Mouse (Mus musculus): ENCODE results near the gene Gm13289. TPM values are rescaled to one million over a fixed set of nuclear protein-coding genes. Genes with fewer than 3 reads are reported as not detected.
"Not testable (repeated sequence)": the region's sequence is repeated elsewhere in the genome, so short reads cannot be mapped to it uniquely, and the experiment has no call there.

The Gm13289 gene
- total RNA-seq (2021), result not detected
- long read RNA-seq, experiment 1, result 0 reads
- long read RNA-seq, experiment 2, result 0 reads

DNA sequence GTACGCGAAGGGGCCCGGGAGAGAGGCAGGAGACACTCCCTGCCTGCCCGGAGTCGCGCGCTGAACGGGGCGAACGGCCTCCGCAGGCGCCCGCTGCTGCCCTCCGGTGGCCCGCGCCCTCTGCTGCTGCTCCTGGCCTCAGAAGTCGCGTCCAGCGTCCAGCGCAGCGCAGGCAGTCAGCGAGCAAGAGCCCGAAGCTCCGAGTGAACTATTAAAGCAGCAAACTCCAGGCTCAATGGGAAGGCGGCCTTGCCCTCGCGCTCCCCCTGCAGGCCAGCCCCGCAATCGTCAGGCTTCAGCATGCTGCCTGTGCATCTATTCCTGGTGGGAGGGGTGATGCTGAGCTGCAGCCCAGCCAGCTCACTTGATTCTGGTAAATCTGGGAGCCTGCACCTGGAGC lies at the start of gene Gm13289:
TSS of gene Gm13289 (plus strand) at position 301 of the 400 bp plus-strand sequence.
- not testable (repeated sequence) for DNase-seq (ENCODE audit: low spot score in 2 of 2)

DNA sequence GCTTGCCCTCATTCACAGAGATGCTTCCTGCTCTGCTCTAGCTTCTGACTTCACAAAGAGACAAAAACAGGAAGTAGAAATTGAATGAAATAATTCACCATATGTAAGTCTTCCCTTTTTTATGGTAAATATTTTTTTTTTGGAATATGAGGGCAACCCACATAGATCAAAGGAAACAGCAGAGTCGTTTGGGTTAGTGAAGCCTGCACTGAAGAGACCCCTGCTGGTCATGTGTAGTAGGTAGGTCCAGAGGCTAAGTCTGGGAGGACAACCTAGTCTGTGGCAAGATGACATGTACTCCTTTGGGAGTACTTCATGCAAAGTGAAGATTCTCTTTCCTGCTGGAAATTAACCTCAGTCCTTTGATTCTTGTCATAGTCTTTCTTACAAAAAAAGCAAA lies 49.4 kb upstream of the Gm13289 start:
- no peak for DNase-seq (ENCODE audit: low spot score in 2 of 2)

DNA sequence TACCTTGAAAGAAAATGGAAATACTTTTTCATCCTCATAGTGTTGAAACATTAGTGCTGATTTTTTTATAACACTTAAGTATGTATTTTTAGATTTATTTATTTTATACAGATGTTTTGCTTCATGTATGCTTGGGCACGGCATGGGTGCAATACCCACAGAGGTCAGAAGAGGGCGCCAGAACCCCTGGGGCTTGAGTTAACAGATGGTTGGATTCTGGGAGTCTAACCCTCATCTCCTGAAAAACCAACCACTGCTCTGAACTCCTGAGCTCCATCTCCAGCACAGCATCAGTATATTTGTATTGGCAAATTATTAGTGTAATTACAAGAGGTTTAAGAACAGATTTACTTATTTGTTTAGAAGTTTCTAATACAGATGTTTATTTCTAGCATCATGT lies 38.2 kb upstream of the Gm13289 start:
- DNase-seq (ENCODE audit: low spot score in 2 of 2), result peak; percentile 55 to 69

DNA sequence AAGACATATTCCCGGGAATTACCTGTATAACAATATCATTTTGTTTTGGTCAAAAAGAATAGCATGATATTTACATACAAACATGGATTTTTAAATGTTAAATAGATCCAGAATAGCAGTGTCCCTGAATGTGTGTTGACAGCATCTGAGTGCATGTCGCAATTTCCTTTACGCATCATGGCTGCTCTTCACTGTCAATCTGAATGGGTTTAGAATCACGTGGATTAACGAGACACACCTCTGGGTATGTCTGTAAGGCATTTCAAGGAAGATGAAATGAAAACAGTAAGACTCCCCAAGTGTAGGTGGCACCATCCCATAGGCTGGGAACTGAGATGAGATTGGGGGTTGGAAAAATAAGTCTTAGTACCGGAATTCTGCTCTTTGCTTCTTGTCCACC lies 37.7 kb upstream of the Gm13289 start:
- no peak for DNase-seq (ENCODE audit: low spot score in 2 of 2)

DNA sequence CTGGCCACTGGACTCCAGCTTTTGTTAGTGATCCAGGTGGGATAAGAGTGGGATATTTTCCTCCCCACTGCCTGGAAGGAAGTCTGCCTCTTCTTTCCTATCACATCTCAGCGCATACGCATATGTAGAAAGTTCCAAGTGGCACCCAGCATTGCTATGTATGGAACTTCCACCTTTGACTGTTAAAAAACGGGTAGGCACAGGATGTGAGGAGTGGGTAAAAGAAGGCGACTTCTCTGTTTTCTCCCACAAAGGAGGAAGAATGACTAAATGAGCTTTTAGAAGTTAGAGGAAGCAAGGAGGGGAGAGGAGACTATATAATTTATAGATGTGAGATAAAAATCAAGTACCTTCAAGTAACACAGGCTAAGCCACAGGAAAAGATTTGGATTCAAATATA lies 35.3 kb upstream of the Gm13289 start:
- DNase-seq (ENCODE audit: low spot score in 2 of 2), result no peak

DNA sequence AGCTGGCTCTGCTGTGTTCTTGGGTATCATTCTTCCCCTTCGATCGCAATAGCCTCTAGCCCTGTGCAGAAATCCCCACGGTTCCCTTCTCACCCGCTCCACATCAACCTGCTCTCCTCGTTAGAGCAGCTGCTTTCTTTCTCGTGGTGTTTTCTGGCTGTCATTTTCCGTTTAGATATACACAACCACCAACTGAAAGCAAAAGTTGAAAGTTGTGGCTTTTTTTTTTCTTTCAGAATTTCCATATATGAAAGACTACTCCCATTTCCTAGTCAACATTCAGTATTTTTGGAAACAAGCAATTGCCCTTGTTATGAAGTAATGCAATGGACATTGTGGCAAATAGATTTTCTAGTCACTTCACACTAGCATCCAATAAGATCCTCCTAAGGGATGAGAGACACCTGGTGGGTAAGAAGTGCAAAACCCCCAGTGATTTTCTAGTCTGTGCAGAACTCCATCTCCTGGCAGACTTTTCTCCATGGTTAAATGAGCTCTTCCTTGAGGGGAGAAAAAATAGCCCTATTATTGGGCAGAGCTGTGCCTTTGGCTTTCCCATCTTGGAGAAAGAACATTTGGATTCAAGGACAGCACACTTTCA lies 33.9 kb upstream of the Gm13289 start:
- DNase-seq (ENCODE audit: low spot score in 2 of 2), result no peak

DNA sequence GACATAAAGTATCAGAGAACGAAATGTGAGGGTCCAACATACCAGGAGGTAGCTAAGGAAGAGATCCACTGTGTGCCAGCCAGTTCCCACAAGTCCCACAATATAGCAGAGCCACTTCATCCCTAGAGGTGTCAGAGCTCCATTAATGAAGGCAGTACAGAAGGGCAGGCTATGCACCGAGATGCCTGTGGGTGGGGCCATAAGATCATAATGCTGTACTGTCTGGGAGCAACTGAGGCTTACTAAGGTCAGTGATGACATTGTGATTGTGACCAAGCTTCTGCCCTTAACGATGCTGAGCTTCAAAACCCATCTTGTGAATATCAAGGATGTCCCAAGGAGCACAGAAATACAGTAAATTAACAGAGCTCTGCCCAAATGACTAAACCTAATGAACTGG lies 32.5 kb upstream of the Gm13289 start:
- no peak for DNase-seq (ENCODE audit: low spot score in 2 of 2)

DNA sequence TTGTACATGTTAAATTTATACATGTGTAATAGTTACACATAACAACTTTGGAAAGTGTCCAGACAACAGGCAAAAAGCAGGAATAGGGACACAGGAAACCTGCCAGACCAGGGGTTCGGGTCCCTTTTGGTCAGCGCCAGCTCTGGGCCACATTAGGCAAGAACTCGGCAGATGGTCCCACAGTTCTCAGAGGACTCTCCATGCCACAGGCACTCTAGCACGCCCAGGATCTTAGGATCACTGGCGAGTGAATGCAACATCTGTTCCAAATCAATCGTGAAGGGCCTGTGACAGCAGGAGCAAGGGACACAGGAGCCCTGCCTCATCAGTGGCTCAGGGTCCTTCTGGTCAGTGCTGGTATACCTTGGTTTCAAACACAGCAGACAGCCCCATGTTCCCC lies 26.8 kb upstream of the Gm13289 start:
- no peak for DNase-seq (ENCODE audit: low spot score in 2 of 2)

DNA sequence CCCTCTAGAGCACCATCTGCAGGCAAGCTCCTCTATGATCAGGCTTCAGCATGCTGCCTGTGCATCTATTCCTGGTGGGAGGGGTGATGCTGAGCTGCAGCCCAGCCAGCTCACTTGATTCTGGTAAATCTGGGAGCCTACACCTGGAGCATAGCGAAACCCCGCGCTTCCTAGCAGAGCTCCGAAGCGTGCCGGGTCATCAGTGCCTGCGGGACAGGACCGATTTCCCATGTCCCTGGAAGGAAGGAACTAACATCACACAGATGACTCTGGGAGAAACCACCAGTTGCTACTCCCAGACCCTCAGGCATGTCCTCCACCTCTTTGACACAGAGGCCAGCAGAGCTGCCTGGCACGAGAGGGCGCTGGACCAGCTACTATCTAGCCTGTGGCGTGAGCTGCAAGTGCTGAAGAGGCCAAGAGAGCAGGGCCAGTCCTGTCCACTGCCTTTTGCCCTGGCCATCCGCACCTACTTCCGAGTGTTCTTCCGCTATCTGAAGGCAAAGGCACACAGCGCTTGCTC lies 21.8 kb upstream of the Gm13289 start, which contains the start of gene Gm13271:
TSS of gene Gm13271 (plus strand) at position 51 of the 523 bp plus-strand sequence.
- peak; percentile 68 to 69 for DNase-seq (ENCODE audit: low spot score in 2 of 2)

DNA sequence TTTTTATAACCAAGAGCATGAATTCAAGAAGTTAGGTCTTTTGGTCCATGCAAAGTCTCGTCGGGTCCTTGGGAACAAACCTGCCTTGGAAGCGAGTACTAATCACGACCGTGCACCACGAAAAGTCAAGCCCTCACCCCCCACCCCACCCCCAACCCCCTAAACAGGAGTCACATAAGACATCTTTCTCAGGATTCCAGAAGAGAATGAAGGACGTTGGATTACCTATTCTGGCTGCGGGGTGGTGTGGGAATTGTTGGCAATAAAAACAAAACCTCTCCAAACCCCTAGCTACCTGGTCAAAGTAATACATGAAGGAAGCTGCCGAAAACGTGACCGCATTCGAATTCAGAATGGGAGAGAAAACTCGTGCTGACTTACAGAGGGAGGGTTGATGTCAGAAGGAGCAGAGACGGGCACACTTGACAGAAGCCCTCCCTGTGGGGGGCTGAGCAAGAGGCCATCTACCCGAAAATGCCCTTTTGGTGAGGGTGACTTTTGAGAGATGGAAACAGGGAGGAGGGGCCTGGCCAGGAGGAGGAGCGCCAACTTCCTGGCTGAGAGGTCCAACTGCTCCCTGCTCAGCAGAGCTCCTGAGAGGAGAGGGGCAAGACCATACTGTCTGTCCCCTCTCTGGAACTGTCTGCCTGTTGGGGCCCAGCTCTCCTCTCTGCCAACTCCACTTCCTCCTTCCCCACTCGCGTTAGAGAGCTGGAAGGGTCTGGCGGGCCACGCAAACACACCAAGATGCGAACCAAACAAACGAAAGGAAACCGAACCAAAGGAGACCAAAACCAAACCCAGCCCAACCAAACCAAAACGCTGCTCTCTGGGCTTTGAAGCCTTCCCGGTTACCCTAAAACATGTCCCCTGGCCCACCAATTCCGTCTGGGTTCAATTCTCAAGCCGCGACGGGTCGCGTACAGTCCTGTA lies 19.9 kb upstream of the Gm13289 start:
- DNase-seq (ENCODE audit: low spot score in 2 of 2), result peak in 1 of 2 experiments; percentile 10

DNA sequence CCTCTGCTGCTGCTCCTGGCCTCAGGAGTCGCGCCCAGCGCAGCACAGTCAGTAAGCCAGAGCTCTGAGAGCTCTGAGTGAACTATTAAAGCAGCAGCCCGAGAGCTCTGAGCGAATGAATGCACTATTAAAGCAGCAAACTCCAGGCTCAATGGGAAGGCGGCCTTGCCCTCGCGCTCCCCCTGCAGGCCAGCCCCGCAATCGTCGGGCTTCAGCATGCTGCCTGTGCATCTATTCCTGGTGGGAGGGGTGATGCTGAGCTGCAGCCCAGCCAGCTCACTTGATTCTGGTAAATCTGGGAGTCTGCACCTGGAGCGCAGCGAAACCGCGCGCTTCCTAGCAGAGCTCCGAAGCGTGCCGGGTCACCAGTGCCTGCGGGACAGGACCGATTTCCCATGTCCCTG lies 19.1 kb upstream of the Gm13289 start:
- DNase-seq (ENCODE audit: low spot score in 2 of 2), result peak; percentile 81 to 83

DNA sequence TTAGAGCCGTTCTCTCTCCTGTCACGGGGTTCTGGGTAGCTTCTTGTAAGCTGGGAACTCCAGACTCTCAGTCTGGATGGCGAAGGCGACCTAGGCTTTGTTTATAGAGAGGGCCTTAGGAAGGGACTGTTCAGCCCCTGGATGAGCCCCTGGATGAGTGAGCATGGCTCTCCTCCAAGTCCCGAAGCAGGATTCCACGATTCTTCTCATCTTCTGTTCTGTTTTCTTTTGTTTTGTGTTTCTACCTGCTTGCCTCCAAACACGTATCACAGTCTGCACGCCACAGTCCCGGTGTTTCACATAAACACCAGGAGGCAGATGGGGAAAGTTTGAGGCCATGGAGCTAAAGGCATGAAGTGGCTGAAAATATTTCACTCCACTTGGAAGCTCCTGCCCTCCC lies 18.0 kb upstream of the Gm13289 start:
- DNase-seq (ENCODE audit: low spot score in 2 of 2), result not testable (repeated sequence)

DNA sequence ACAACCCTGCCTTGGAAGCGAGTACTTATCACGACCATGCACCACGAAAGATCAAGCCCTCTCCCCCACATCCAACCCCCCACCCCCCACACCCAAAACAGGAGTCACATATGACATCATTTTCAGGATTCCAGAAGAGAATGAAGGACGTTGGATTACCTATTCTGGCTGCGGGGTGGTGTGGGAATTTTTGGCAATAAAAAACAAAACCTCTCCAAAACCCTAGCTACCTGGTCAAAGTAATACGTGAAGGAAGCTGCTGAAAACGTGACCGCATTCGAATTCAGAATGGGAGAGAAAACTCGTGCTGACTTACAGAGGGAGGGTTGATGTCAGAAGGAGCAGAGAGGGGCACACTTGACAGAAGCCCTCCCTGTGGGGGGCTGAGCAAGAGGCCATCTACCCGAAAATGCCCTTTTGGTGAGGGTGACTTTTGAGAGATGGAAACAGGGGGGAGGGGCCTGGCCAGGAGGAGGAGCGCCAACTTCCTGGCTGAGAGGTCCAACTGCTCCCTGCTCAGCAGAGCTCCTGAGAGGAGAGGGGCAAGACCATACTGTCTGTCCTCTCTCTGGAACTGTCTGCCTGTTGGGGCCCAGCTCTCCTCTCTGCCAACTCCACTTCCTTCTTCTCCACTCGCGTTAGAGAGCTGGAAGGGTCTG lies 17.0 kb upstream of the Gm13289 start, which contains the start of gene Gm13283:
TSS of gene Gm13283 (plus strand) at position 510 of the 659 bp plus-strand sequence.
- peak; percentile 42 to 47 for DNase-seq (ENCODE audit: low spot score in 2 of 2)

DNA sequence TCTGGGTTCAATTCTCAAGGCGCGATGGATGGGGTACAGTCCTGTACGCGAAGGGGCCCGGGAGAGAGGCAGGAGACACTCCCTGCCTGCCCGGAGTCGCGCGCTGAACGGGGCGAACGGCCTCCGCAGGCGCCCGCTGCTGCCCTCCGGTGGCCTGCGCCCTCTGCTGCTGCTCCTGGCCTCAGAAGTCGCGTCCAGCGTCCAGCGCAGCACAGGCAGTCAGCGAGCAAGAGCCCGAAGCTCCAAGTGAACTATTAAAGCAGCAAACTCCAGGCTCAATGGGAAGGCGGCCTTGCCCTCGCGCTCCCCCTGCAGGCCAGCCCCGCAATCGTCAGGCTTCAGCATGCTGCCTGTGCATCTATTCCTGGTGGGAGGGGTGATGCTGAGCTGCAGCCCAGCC lies 16.3 kb upstream of the Gm13289 start:
- DNase-seq (ENCODE audit: low spot score in 2 of 2), result peak; percentile 30 to 67

DNA sequence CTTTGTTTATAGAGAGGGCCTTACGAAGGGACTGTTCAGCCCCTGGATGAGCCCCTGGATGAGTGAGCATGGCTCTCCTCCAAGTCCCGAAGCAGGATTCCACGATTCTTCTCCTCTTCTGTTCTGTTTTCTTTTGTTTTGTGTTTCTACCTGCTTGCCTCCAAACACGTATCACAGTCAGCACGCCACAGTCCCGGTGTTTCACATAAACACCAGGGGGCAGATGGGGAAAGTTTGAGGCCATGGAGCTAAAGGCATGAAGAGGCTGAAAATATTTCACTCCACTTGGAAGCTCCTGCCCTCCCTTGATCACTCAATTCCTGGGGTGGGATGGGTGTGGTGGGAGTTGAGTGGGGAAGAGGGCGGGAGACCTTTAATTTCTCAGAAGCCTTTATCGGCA lies 14.9 kb upstream of the Gm13289 start:
- peak; percentile 78 to 85 for DNase-seq (ENCODE audit: low spot score in 2 of 2)

DNA sequence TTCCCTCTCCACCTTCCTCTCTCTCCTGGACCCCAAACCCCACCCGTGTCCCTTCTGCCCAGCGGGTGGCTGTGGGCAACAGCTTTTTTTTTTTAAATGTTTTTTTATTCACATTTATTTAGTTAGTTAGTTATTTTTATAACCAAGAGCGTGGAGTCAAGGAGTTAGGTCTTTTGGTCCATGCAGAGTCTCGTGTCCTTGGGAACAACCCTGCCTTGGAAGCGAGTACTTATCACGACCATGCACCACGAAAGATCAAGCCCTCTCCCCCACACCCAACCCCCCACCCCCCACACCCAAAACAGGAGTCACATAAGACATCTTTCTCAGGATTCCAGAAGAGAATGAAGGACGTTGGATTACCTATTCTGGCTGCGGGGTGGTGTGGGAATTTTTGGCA lies 14.4 kb upstream of the Gm13289 start:
- peak in 1 of 2 experiments; percentile 20 for DNase-seq (ENCODE audit: low spot score in 2 of 2)

DNA sequence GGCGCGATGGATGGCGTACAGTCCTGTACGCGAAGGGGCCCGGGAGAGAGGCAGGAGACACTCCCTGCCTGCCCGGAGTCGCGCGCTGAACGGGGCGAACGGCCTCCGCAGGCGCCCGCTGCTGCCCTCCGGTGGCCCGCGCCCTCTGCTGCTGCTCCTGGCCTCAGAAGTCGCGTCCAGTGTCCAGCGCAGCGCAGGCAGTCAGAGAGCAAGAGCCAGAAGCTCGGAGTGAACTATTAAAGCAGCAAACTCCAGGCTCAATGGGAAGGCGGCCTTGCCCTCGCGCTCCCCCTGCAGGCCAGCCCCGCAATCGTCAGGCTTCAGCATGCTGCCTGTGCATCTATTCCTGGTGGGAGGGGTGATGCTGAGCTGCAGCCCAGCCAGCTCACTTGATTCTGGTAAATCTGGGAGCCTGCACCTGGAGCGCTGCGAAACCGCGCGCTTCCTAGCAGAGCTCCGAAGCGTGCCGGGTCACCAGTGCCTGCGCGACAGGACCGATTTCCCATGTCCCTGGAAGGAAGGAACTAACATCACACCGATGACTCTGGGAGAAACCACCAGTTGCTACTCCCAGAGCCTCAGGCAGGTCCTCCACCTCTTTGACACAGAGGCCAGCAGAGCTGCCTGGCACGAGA lies 13.2 kb upstream of the Gm13289 start:
- peak in 1 of 2 experiments; percentile 34 for DNase-seq (ENCODE audit: low spot score in 2 of 2)

DNA sequence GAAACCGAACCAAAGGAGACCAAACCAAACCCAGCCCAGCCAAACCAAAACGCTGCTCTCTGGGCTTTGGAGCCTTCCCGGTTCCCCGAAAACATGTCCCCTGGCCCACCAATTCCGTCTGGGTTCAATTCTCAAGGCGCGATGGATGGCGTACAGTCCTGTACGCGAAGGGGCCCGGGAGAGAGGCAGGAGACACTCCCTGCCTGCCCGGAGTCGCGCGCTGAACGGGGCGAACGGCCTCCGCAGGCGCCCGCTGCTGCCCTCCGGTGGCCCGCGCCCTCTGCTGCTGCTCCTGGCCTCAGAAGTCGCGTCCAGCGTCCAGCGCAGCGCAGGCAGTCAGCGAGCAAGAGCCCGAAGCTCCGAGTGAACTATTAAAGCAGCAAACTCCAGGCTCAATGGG lies 3.2 kb upstream of the Gm13289 start, which contains the start of gene Gm13290:
TSS of gene Gm13290 (plus strand) at position 301 of the 400 bp plus-strand sequence.
- not testable (repeated sequence) for DNase-seq (ENCODE audit: low spot score in 2 of 2)

DNA sequence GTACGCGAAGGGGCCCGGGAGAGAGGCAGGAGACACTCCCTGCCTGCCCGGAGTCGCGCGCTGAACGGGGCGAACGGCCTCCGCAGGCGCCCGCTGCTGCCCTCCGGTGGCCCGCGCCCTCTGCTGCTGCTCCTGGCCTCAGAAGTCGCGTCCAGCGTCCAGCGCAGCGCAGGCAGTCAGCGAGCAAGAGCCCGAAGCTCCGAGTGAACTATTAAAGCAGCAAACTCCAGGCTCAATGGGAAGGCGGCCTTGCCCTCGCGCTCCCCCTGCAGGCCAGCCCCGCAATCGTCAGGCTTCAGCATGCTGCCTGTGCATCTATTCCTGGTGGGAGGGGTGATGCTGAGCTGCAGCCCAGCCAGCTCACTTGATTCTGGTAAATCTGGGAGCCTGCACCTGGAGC lies 2.8 kb downstream of the Gm13289 start, which contains the start of gene Gm13272:
TSS of gene Gm13272 (plus strand) at position 301 of the 400 bp plus-strand sequence.
- not testable (repeated sequence) for DNase-seq (ENCODE audit: low spot score in 2 of 2)

DNA sequence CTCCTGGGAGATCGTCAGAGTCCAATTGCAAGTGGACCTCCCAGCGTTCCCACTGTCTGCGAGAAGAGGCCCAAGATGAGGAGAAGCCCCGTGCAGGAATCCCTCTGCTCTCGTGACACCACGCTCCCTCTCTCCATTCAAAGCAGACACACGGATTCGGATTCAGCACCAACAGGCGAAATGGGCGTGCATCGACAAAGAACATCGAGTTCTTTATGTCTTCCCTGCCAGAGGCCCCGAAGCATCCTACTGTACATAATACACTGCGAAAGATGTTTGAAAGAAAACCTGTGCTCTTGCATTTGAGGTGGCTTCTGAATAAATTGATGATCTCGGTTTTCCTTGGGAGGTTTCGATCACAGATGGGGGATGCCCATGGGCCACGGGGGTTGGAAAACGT lies 3.6 kb downstream of the Gm13289 start:
- peak in 1 of 2 experiments; percentile 14 for DNase-seq (ENCODE audit: low spot score in 2 of 2)

DNA sequence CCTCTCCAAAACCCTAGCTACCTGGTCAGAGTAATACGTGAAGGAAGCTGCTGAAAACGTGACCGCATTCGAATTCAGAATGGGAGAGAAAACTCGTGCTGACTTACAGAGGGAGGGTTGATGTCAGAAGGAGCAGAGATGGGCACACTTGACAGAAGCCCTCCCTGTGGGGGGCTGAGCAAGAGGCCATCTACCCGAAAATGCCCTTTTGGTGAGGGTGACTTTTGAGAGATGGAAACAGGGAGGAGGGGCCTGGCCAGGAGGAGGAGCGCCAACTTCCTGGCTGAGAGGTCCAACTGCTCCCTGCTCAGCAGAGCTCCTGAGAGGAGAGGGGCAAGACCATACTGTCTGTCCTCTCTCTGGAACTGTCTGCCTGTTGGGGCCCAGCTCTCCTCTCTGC lies 5.1 kb downstream of the Gm13289 start, which contains the start of gene Ifnz:
TSS of gene Ifnz (plus strand) at position 301 of the 400 bp plus-strand sequence.
- not testable (repeated sequence) for DNase-seq (ENCODE audit: low spot score in 2 of 2)

Measured in gastrocnemius, postnatal 4 days (tissue).